Comparison of ENCODE assay signal across 8 mouse cellular contexts in genomic region chr9:52028521-52029405, GRCm38 (mm10). TPM values are rescaled to one million over a fixed set of nuclear protein-coding genes. Genes with fewer than 3 reads are reported as not detected.
DNase-seq lines count a peak whose midpoint lies in the region; ATAC-seq and TF ChIP-seq lines count a peak whose summit lies in the region.

No protein-coding gene starts in this region.

- no peaks in the 10 kb centered on the region for H3K9me3 ChIP-seq in heart, embryonic 10.5 days
- no peaks in the 10 kb centered on the region for H3K9me3 ChIP-seq in MEL (replicated peaks; ENCODE audit: insufficient read depth, low read length)
- H3K9me3 ChIP-seq in lung, embryonic 14.5 days (ENCODE audit: low read depth, low read length) = no peaks in the 10 kb centered on the region

- peak overlapping the region; percentile 64 for H3K27ac ChIP-seq in heart, adult 2 months
- no peak overlapping the region for H3K27ac ChIP-seq in heart, embryonic 10.5 days
- no peak overlapping the region; the same call in 1 of the 2 replicates for H3K27ac ChIP-seq in MEL (ENCODE audit: control insufficient read depth, low read depth, low read length)
- H3K27ac ChIP-seq in lung, embryonic 14.5 days (ENCODE audit: low read depth) = peak overlapping the region; percentile 36; the same call in 1 of the 2 replicates

- intact Hi-C loops in heart, adult 2 months (cut with DNase I) = loop anchor here (1.0 to 5.0 kb wide), 2 partner anchors 20 to 36 kb away; no protein-coding TSS in a partner anchor

- no peak overlapping the region for H3K9ac ChIP-seq in heart, adult 2 months (ENCODE audit: low read depth, low read length)
- H3K9ac ChIP-seq in MEL (ENCODE audit: control insufficient read depth, low read depth, low read length, poor library complexity, severe bottlenecking) = no peak overlapping the region
- no peak overlapping the region for H3K9ac ChIP-seq in lung, embryonic 14.5 days

- DNase-seq in heart, adult 2 months = peak in 1 of 2 experiments; percentile 29
- DNase-seq in heart, embryonic 10.5 days (ENCODE audit: low spot score) = no peak
- peak; percentile 82 for DNase-seq in MEL (ENCODE audit: low read depth, low spot score)
- peak; percentile 35 to 60 for DNase-seq in heart, adult 9 months (ENCODE audit: low spot score in 2 of 2)
- peak; percentile 86 for DNase-seq in lung, embryonic 14.5 days
- DNase-seq in spleen, adult 18-20 months = no peak
- no peak for DNase-seq in natural killer cell, adult 2 months (ENCODE audit: low spot score in 2 of 2)
- no peak for DNase-seq in B cell, adult 2 months

- no peak for TF ChIP-seq EP300 in heart, adult 2 months (IDR thresholded peaks at IDR 0.05; ENCODE audit: insufficient read depth, low read depth, low read length)
- peak; percentile 83 to 88 for TF ChIP-seq EP300 in MEL (IDR thresholded peaks at IDR 0.05; ENCODE audit: low read depth in 1 of 2, low read length in 2 of 2)

- peaks cover 7% of the 10 kb centered on the region for H3K36me3 ChIP-seq in heart, adult 2 months (ENCODE audit: control insufficient read depth, insufficient read depth, low read length)
- H3K36me3 ChIP-seq in heart, embryonic 10.5 days = no peaks in the 10 kb centered on the region
- peaks cover 0 to 11% of the 10 kb centered on the region in 2 experiments; a peak in 2 of 4 replicates for H3K36me3 ChIP-seq in MEL (ENCODE audit: control insufficient read depth in 1 of 2, insufficient read depth in 2 of 2, low read length in 2 of 2)
- no peaks in the 10 kb centered on the region for H3K36me3 ChIP-seq in lung, embryonic 14.5 days (ENCODE audit: insufficient read depth)

- no peak for TF ChIP-seq POLR2A in heart, adult 2 months (IDR thresholded peaks at IDR 0.05; ENCODE audit: insufficient read depth, low read depth, low read length)
- TF ChIP-seq POLR2A in MEL (IDR thresholded peaks at IDR 0.05; ENCODE audit: control insufficient read depth in 1 of 2, insufficient read depth in 1 of 2, low read depth in 1 of 2, low read length in 2 of 2, poor library complexity in 1 of 2) = no peak

- H3K79me2 ChIP-seq in heart, adult 2 months (replicated peaks; ENCODE audit: control insufficient read depth, insufficient read depth, low read length) = no peaks in the 10 kb centered on the region
- no peaks in the 10 kb centered on the region for H3K79me2 ChIP-seq in MEL (ENCODE audit: control insufficient read depth, insufficient read depth, low read length, poor library complexity)

- no peak for TF ChIP-seq RAD21 in MEL (IDR thresholded peaks at IDR 0.05; ENCODE audit: low read depth, low read length)

- ATAC-seq in lung, embryonic 14.5 days (ENCODE audit: insufficient read depth) = no peak

- no peaks in the 10 kb centered on the region for H3K27me3 ChIP-seq in heart, adult 2 months (ENCODE audit: control insufficient read depth, insufficient read depth, low read length)
- no peaks in the 10 kb centered on the region for H3K27me3 ChIP-seq in heart, embryonic 10.5 days (ENCODE audit: insufficient read depth, poor library complexity, severe bottlenecking)
- no peaks in the 10 kb centered on the region for H3K27me3 ChIP-seq in MEL (ENCODE audit: control insufficient read depth in 1 of 2, insufficient read depth in 2 of 2, low read length in 2 of 2)
- no peaks in the 10 kb centered on the region for H3K27me3 ChIP-seq in lung, embryonic 14.5 days (ENCODE audit: insufficient read depth, low read length)

- TF ChIP-seq CTCF in heart, adult 2 months (IDR thresholded peaks at IDR 0.05) = no peak
- no peak for TF ChIP-seq CTCF in MEL (IDR thresholded peaks at IDR 0.05 in 2 of 3, conservative IDR thresholded peaks at IDR 0.05 in 1 of 3; ENCODE audit: control insufficient read depth in 1 of 3, insufficient read depth in 1 of 3, low read depth in 2 of 3, low read length in 3 of 3, poor library complexity in 1 of 3, severe bottlenecking in 1 of 3)
- no peak for TF ChIP-seq CTCF in lung, embryonic 14.5 days (IDR thresholded peaks at IDR 0.05; ENCODE audit: low read depth)

- H3K4me2 ChIP-seq in lung, embryonic 14.5 days = no peak overlapping the region

- no peak overlapping the region for H3K4me3 ChIP-seq in heart, adult 2 months
- H3K4me3 ChIP-seq in heart, embryonic 10.5 days = no peak overlapping the region
- no peak overlapping the region for H3K4me3 ChIP-seq in MEL (ENCODE audit: control insufficient read depth in 1 of 2, insufficient read depth in 1 of 2, low read depth in 2 of 2, low read length in 2 of 2)
- H3K4me3 ChIP-seq in lung, embryonic 14.5 days (ENCODE audit: low read depth, low read length) = no peak overlapping the region

- H3K4me1 ChIP-seq in heart, adult 2 months (ENCODE audit: control insufficient read depth, insufficient read depth, low read length) = peaks cover 13% of the 10 kb centered on the region
- peaks cover 16% of the 10 kb centered on the region for H3K4me1 ChIP-seq in heart, embryonic 10.5 days
- peaks cover 5 to 12% of the 10 kb centered on the region in 2 experiments for H3K4me1 ChIP-seq in MEL (ENCODE audit: control insufficient read depth in 1 of 2, insufficient read depth in 2 of 2, low read length in 2 of 2)
- 0 out of 2 replicates have a peak, but pooled peaks cover 5% of the 10 kb centered on the region for H3K4me1 ChIP-seq in lung, embryonic 14.5 days (ENCODE audit: insufficient read depth)

- 38% methylated on average over 9 of the region's 9 CpGs for WGBS in heart, adult 2 months
- WGBS in heart, embryonic 10.5 days = 51% methylated on average over 9 of the region's 9 CpGs
- WGBS in lung, embryonic 14.5 days = 30% methylated on average over 9 of the region's 9 CpGs

TF ChIP-seq in MEL, 35 proteins besides CTCF, POLR2A, EP300 and RAD21:
- TF ChIP-seq TBP (IDR thresholded peaks at IDR 0.05; ENCODE audit: low read depth, low read length) = no peak
- TF ChIP-seq RCOR1 (IDR thresholded peaks at IDR 0.05; ENCODE audit: low read depth, low read length) = peak; percentile 80
- peak; percentile 38; the same call in 1 of the 2 replicates for TF ChIP-seq SIN3A (IDR thresholded peaks at IDR 0.05; ENCODE audit: low read length)
- TF ChIP-seq TCF12 (IDR thresholded peaks at IDR 0.05; ENCODE audit: low read depth, low read length) = peak; percentile 90
- TF ChIP-seq ETS1 (IDR thresholded peaks at IDR 0.05; ENCODE audit: low read depth, low read length) = peak; percentile 84
- no peak for TF ChIP-seq MAFK (IDR thresholded peaks at IDR 0.05; ENCODE audit: borderline replicate concordance, low read depth, low read length)
- no peak for TF ChIP-seq GABPA (IDR thresholded peaks at IDR 0.05; ENCODE audit: low read depth, low read length)
- TF ChIP-seq MEF2A (IDR thresholded peaks at IDR 0.05; ENCODE audit: extremely low read depth, insufficient replicate concordance, low read depth, low read length, poor library complexity, severe bottlenecking) = peak; percentile 75; the same call in 1 of the 2 replicates
- TF ChIP-seq MYB (IDR thresholded peaks at IDR 0.05; ENCODE audit: low read depth, low read length) = no peak
- TF ChIP-seq GATA1 (IDR thresholded peaks at IDR 0.05; ENCODE audit: low read depth, low read length) = peak; percentile 91
- TF ChIP-seq POLR2AphosphoS2 (IDR thresholded peaks at IDR 0.05; ENCODE audit: low read length) = no peak
- peak; percentile 55 for TF ChIP-seq ZNF384 (IDR thresholded peaks at IDR 0.05; ENCODE audit: low read depth, low read length)
- no peak for TF ChIP-seq ELF1 (IDR thresholded peaks at IDR 0.05; ENCODE audit: low read depth, low read length)
- no peak for TF ChIP-seq HCFC1 (IDR thresholded peaks at IDR 0.05; ENCODE audit: low read depth, low read length)
- TF ChIP-seq TAL1 (IDR thresholded peaks at IDR 0.05; ENCODE audit: low read length) = peak; percentile 60
TF ChIP-seq in MEL: peak in this region for 8.

RNA-seq across cellular contexts. Expression of gene Rdx, which starts 18.2 kb away (rescaled TPM):
- 10 to 100 TPM; 81.8 to 97.0 TPM for total RNA-seq in heart, adult 2 months (2021)
- 20.8 and 45.8 TPM in 2 replicates for polyA plus RNA-seq in heart, adult 2 months (2012; rRNA removed)
- 172 and 176 TPM in 2 replicates for polyA plus RNA-seq in heart, embryonic 10.5 days (2016; fragmentation: Nextera tagmentation; extraction: Ambion mirVana)
- 109 and 118 TPM in 2 replicates for total RNA-seq in MEL (2012; rRNA removed)
- polyA plus RNA-seq in MEL (2012; ENCODE audit: insufficient read depth in 1 of 2, insufficient read length in 2 of 2, low read depth in 1 of 2, low replicate concordance in 2 of 2, missing spikeins in 1 of 2) = 100 to 1,000 TPM; 103 to 152 TPM
- 168 and 174 TPM in 2 replicates for polyA plus RNA-seq in lung, embryonic 14.5 days (2014; fragmentation: Nextera tagmentation; extraction: Ambion mirVana)

Comparison
In these comparisons a context has a peak if more than half of its experiments do, and no peak if none do; other contexts are left out.
1. DNase-seq: peak in MEL (single experiment), heart, adult 9 months (2 of 2) and lung, embryonic 14.5 days (single experiment); none in heart, embryonic 10.5 days (single experiment), spleen, adult 18-20 months (0 of 2), natural killer cell, adult 2 months (0 of 2) and B cell, adult 2 months (0 of 2).
2. H3K27ac ChIP-seq: peak in heart, adult 2 months (single experiment) and lung, embryonic 14.5 days (single experiment); none in heart, embryonic 10.5 days (single experiment) and MEL (single experiment).